Mouse (Mus musculus): ENCODE measurements at regions not wholly inside any gene's neighbourhood (a gene's known extent, or its start where the extent isn't known, plus 50 kb on each side); places are given as distances from the start of the nearest gene placed in this dataset.
A peak's percentile ranks its signal among the peaks of the same experiment; 100 is the strongest.

DNA sequence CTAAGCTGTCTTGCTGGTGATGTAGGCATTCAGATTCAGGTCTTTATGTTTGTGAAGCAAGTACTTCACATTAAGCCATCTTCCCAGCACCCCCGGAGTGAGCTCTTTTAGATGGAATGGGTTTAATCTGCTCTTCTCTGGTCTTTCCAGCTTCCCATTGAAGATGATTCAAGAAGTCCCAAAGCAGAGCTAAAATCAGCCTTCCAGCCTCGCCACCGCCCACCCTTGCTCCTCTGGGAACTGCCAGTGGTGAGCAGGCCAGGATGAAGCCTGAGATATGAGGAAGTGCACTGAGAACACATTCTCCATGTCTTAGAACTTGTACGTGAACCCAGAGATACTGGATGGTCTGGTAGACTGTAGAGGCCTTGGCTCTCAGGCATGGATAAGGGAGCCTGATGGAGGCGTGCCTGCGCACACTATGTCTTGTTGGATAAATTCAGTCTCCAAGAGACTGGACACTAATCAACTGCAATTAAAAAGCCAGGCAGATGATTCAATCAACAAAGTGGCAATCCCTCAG lies 51.3 kb upstream of the Mrtfb start:
- no peak for DNase-seq

DNA sequence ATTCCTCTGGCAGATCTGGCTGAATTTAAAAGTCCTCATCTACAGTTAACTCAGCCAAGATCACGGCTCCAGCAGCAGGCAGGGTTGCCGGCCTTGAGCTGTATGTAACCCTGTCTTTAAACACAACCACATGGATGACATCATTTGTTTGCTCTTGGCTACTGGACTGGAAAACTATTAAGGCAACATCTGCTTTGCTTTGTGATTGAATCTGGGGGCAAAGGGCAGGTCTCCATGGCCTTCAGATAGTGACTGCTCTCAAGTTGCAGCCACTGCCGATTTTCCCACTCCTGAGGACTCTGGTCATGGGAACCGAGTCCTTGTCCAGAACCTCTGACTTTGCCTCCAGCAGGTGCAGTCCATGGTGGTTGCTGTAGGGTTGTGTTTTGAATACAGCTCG lies 50.4 kb upstream of the Mrtfb start:
- peak; percentile 38 for DNase-seq

Measured in retina, postnatal 1 day (tissue).